19 mouse cellular contexts compared by ENCODE assay signal in the genomic region with DNA sequence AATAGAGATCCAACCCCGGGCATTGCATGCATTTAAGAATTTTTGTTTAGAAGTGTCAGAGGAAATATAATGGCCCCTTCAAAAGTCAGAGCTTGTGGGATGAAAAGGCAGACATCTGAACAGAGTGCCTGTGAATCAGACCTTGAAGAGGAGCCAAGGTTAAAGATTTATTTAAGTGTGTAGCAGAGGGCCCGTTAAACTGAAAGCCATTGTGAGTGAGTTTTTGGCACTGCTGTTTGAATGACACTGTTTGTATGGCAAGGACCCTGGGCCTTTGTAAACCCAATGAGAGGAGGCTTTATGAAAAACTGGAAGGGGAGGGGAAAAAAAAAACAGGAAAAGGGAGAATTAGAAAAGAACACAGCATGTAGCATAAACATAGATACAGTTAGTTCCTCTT.
A peak's percentile ranks its signal among the peaks of the same experiment; 100 is the strongest.
DNase-seq lines count a peak whose midpoint lies in the region; ATAC-seq and TF ChIP-seq lines count a peak whose summit lies in the region.
"Had no signal": no experiment of that assay in that cellular context is flagged by ENCODE, and none has a peak within 500 bp of the region (broad histone marks: within the 10 kb centered on the region; RNA-seq: fewer than 3 reads in every experiment).

No protein-coding gene starts in this region.

- no peak for DNase-seq in forebrain, embryonic 10.5 days (ENCODE audit: extremely low spot score, low spot score)
- DNase-seq in hindbrain, postnatal 0 days (ENCODE audit: low spot score): peak; percentile 77
- DNase-seq in hindbrain, embryonic 10.5 days (ENCODE audit: low spot score): no peak
- peak; percentile 64 for DNase-seq in brain, adult 2 months (ENCODE audit: low read depth, low spot score)
- DNase-seq in midbrain, postnatal 0 days (ENCODE audit: low spot score): peak; percentile 83
- no peak for DNase-seq in urinary bladder, adult 18-20 months (ENCODE audit: low spot score in 2 of 2)
- DNase-seq: adrenal gland, postnatal 36 days; cerebellum, adult 18-20 months; cerebellum, postnatal 14 days; kidney, postnatal 36 days; layer of hippocampus, postnatal 36 days; thymus, postnatal 14 days had no signal

- H3K4me2 ChIP-seq in forebrain, embryonic 16.5 days (ENCODE audit: low read length): no peak overlapping the region
- no peak overlapping the region for H3K4me2 ChIP-seq in hindbrain, postnatal 0 days (ENCODE audit: low read depth, low read length)
- no peak overlapping the region for H3K4me2 ChIP-seq in midbrain, postnatal 0 days (ENCODE audit: low read depth, low read length, poor library complexity, severe bottlenecking)
- H3K4me2 ChIP-seq: embryonic facial prominence, embryonic 13.5 days; kidney, embryonic 15.5 days; midbrain, embryonic 12.5 days had no signal

- no peak overlapping the region for H3K4me3 ChIP-seq in forebrain, embryonic 16.5 days (replicated peaks; ENCODE audit: low read length)
- H3K4me3 ChIP-seq in forebrain, embryonic 10.5 days: no peak overlapping the region
- no peak overlapping the region for H3K4me3 ChIP-seq in hindbrain, postnatal 0 days (ENCODE audit: low read length)
- H3K4me3 ChIP-seq in hindbrain, embryonic 10.5 days: no peak overlapping the region
- no peak overlapping the region for H3K4me3 ChIP-seq in midbrain, postnatal 0 days (ENCODE audit: low read depth, low read length)
- H3K4me3 ChIP-seq: embryonic facial prominence, embryonic 13.5 days; heart, embryonic 10.5 days; kidney, embryonic 15.5 days; midbrain, embryonic 12.5 days had no signal

- H3K27ac ChIP-seq in forebrain, embryonic 16.5 days (ENCODE audit: low read length): no peak overlapping the region
- no peak overlapping the region for H3K27ac ChIP-seq in forebrain, embryonic 10.5 days
- H3K27ac ChIP-seq in hindbrain, postnatal 0 days: peak overlapping the region; percentile 49; the same call in 1 of the 2 replicates
- H3K27ac ChIP-seq in hindbrain, embryonic 10.5 days: no peak overlapping the region
- no peak overlapping the region for H3K27ac ChIP-seq in midbrain, postnatal 0 days (ENCODE audit: low read depth, low read length)
- H3K27ac ChIP-seq: embryonic facial prominence, embryonic 13.5 days; heart, embryonic 10.5 days; kidney, embryonic 15.5 days; midbrain, embryonic 12.5 days had no signal

- H3K36me3 ChIP-seq in forebrain, embryonic 16.5 days (ENCODE audit: control insufficient read depth, insufficient read depth): no peaks in the 10 kb centered on the region
- H3K36me3 ChIP-seq in forebrain, embryonic 10.5 days (replicated peaks): no peaks in the 10 kb centered on the region
- peaks cover 4% of the 10 kb centered on the region; the same call in 1 of the 2 replicates for H3K36me3 ChIP-seq in hindbrain, postnatal 0 days (ENCODE audit: insufficient read depth, low read length)
- no peaks in the 10 kb centered on the region for H3K36me3 ChIP-seq in hindbrain, embryonic 10.5 days
- peaks cover 9% of the 10 kb centered on the region; the same call in 1 of the 2 replicates for H3K36me3 ChIP-seq in midbrain, postnatal 0 days (ENCODE audit: insufficient read depth, low read length)
- H3K36me3 ChIP-seq: embryonic facial prominence, embryonic 13.5 days; heart, embryonic 10.5 days; kidney, embryonic 15.5 days; midbrain, embryonic 12.5 days had no signal

- WGBS in forebrain, embryonic 16.5 days: 10% methylated on average over 2 of the region's 2 CpGs
- 67% methylated on average over 2 of the region's 2 CpGs for WGBS in forebrain, embryonic 10.5 days
- 29% methylated on average over 2 of the region's 2 CpGs for WGBS in hindbrain, postnatal 0 days
- 58% methylated on average over 2 of the region's 2 CpGs for WGBS in hindbrain, embryonic 10.5 days
- WGBS in midbrain, postnatal 0 days: 37% methylated on average over 2 of the region's 2 CpGs

- no peaks in the 10 kb centered on the region for H3K9me3 ChIP-seq in forebrain, embryonic 16.5 days (ENCODE audit: control insufficient read depth, low read length)
- no peaks in the 10 kb centered on the region for H3K9me3 ChIP-seq in forebrain, embryonic 10.5 days
- no peaks in the 10 kb centered on the region for H3K9me3 ChIP-seq in hindbrain, postnatal 0 days (ENCODE audit: low read length)
- no peaks in the 10 kb centered on the region for H3K9me3 ChIP-seq in hindbrain, embryonic 10.5 days
- no peaks in the 10 kb centered on the region for H3K9me3 ChIP-seq in midbrain, postnatal 0 days (ENCODE audit: low read length)
- H3K9me3 ChIP-seq: embryonic facial prominence, embryonic 13.5 days; heart, embryonic 10.5 days; kidney, embryonic 15.5 days; midbrain, embryonic 12.5 days had no signal

- ATAC-seq in forebrain, embryonic 16.5 days: peak; percentile 65; the same call in 1 of the 2 replicates
- peak; percentile 93 for ATAC-seq in hindbrain, postnatal 0 days
- ATAC-seq in midbrain, postnatal 0 days (ENCODE audit: low FRiP score): peak; percentile 16; the same call in 1 of the 2 replicates
- ATAC-seq: intestine, postnatal 0 days; lung, postnatal 0 days had no signal

- no peaks in the 10 kb centered on the region for H3K4me1 ChIP-seq in forebrain, embryonic 16.5 days (replicated peaks; ENCODE audit: control insufficient read depth, insufficient read depth, low read length)
- H3K4me1 ChIP-seq in forebrain, embryonic 10.5 days: no peaks in the 10 kb centered on the region
- H3K4me1 ChIP-seq in hindbrain, postnatal 0 days (ENCODE audit: insufficient read depth, low read length): no peaks in the 10 kb centered on the region
- H3K4me1 ChIP-seq in hindbrain, embryonic 10.5 days (replicated peaks): no peaks in the 10 kb centered on the region
- H3K4me1 ChIP-seq in midbrain, postnatal 0 days (ENCODE audit: insufficient read depth, low read length): no peaks in the 10 kb centered on the region
- H3K4me1 ChIP-seq: embryonic facial prominence, embryonic 13.5 days; heart, embryonic 10.5 days; kidney, embryonic 15.5 days; midbrain, embryonic 12.5 days had no signal

- no peaks in the 10 kb centered on the region for H3K27me3 ChIP-seq in forebrain, embryonic 16.5 days (replicated peaks; ENCODE audit: control insufficient read depth, insufficient read depth, low read length)
- no peaks in the 10 kb centered on the region for H3K27me3 ChIP-seq in forebrain, embryonic 10.5 days (ENCODE audit: poor library complexity, severe bottlenecking)
- no peaks in the 10 kb centered on the region for H3K27me3 ChIP-seq in hindbrain, postnatal 0 days (ENCODE audit: insufficient read depth, low read length)
- H3K27me3 ChIP-seq in hindbrain, embryonic 10.5 days (ENCODE audit: insufficient read depth, poor library complexity, severe bottlenecking): no peaks in the 10 kb centered on the region
- H3K27me3 ChIP-seq in midbrain, postnatal 0 days (ENCODE audit: insufficient read depth, low read length): no peaks in the 10 kb centered on the region
- H3K27me3 ChIP-seq: embryonic facial prominence, embryonic 13.5 days; kidney, embryonic 15.5 days; midbrain, embryonic 12.5 days had no signal

- no peak overlapping the region for H3K9ac ChIP-seq in forebrain, embryonic 16.5 days (replicated peaks; ENCODE audit: low read depth, low read length)
- no peak overlapping the region for H3K9ac ChIP-seq in hindbrain, postnatal 0 days (replicated peaks; ENCODE audit: low read length)
- H3K9ac ChIP-seq in midbrain, postnatal 0 days (replicated peaks; ENCODE audit: low read length, poor library complexity, severe bottlenecking): no peak overlapping the region
- H3K9ac ChIP-seq: embryonic facial prominence, embryonic 13.5 days; kidney, embryonic 15.5 days; midbrain, embryonic 12.5 days had no signal

- no peak for TF ChIP-seq CTCF in hindbrain, postnatal 0 days (IDR thresholded peaks at IDR 0.05; ENCODE audit: low read depth)
- no peak for TF ChIP-seq CTCF in midbrain, postnatal 0 days (IDR thresholded peaks at IDR 0.05)

Comparison
In these comparisons a context has a peak if more than half of its experiments do, and no peak if none do; other contexts are left out.
1. DNase-seq: peak in hindbrain, postnatal 0 days (single experiment), brain, adult 2 months (single experiment) and midbrain, postnatal 0 days (single experiment); none in forebrain, embryonic 10.5 days (single experiment), hindbrain, embryonic 10.5 days (single experiment) and urinary bladder, adult 18-20 months (0 of 2).
2. ATAC-seq: peak in every context shown above with its lines; median percentile 93 in hindbrain, postnatal 0 days; 65 in forebrain, embryonic 16.5 days; 16 in midbrain, postnatal 0 days.